Mouse (Mus musculus): ENCODE measurements at regions not wholly inside any gene's neighbourhood (a gene's known extent, or its start where the extent isn't known, plus 50 kb on each side); places are given as distances from the start of the nearest gene placed in this dataset.
A peak's percentile ranks its signal among the peaks of the same experiment; 100 is the strongest.
"Not testable (repeated sequence)": the region's sequence is repeated elsewhere in the genome, so short reads cannot be mapped to it uniquely, and the experiment has no call there.

DNA sequence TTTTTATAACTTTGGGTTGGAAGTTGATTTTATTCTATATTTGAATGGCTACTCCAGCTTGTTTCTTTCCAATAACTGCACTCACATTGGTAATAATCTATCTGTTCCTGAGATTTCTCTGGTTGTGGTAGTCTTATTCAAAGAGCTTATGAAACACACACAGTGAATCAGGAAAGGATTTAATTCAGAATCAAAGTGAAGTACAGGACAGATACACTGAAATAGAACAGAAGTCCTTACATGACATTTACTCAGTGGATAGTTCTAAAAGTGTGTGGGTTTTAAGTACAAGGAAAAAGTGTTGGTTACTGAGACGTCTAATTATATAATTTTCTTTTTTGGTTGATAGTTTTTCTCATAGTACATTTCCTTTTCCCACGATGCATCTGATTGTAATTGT is 859.7 kb downstream of the Rpia start:
- no peak for DNase-seq

DNA sequence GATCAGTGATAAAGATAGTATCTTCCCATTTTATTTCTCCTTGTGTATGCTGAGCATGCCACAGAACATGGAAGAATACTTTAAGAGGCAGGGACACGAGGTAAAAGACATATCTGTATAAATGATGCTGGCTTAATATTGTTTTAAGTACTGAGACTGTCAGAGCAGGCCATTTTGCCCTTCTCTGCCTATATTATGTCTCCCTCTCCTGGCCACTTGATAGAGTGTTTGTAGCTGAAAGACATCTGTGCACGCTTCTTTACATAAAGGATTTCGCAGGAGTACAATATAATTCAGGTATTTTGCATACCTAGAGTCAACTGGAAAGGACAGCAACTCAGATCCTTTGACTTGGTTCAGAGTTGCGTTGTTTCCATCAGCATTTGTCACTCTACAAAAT is 877.3 kb downstream of the Rpia start:
- no peak for DNase-seq

DNA sequence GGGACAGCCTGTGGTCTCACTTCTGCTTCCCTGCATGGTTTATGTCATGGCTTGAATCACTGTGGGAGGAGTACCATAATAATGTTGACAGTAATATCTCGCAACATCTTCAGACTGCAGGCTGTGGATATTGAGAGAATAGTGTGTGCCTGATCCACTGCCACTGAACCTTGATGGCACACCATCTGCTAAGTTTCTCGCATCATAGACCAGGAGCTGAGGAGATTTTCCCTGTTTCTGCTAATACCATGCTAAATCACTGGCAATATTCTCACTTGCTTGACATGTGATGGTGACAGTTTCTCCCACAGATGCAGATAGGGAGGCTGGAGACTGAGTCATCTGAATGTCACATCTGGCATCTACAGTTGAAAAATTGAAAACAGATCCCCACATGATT is 912.7 kb downstream of the Rpia start:
- DNase-seq = no peak

DNA sequence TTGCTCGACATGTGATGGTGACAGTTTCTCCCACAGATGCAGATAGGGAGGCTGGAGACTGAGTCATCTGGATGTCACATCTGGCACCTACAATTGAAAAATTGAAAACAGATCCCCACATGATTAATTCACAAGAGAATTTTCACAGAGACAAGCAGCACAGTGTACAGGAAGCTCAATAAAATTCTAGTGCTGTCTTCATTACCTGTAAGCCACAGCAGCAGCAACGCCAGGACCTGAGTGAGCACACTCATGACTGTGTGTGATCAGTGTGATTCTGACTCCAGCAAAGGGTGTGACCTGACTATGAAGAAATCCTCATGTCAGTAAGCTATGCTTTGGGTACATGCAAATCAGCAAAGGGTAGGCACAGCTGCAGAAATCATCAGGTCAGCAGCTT is 933.4 kb downstream of the Rpia start:
- not testable (repeated sequence) for DNase-seq

DNA sequence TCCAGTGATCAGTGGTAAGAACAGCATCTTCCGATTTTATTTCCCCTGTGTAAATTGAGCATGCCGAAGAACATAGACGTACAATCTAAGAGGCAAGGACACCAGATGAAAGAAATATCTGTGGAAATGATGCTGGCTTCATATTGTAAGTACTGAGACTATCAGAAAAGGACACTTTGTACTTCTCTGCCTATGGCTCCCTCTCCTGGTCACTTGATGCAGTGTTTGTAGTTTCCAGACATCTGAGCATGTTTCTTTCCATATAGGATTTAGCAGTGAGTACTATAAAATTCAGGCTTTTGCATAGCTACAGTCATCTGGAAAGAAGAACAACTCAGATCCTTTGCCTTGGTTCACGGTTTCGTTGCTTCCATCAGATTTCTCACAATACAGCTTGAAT is 963.4 kb downstream of the Rpia start:
- DNase-seq = peak in 1 of 2 experiments; percentile 9

DNA sequence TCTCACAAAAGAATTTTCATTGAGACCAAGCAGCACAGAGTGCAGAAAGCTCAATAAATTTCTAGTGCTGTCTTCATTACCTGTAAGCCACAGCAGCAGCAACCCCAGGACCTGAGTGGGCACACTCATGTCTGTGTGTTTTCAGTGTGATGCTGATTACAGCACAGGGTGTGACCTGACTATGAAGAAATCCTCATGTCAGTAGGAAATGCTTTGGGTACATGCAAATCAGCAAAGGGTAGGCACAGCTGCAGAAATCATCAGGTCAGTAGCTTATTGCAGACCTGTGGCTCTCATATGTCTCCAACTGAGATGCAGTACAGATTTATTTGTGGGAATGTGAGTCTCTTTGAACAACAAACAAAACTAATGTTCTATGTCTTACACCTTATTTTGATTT is 977.1 kb downstream of the Rpia start:
- not testable (repeated sequence) for DNase-seq

DNA sequence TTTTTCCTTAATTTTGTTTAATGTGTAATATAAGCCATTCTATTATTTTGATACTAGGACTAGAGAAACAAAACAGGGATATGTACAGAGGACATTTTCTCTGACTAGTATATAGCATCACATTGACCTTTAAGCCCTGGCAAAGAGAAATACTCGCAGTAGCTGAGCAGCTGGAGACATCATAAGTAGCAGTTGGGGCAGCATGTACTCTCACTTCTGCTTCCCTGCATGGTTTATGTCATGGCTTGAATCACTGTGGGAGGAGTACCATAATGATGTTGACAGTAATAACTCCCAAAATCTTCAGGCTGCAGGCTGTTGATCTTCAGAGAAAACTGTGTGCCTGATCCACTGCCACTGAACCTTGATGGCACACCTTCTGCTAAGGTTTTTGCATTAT is 977.7 kb downstream of the Rpia start:
- DNase-seq = not testable (repeated sequence)

DNA sequence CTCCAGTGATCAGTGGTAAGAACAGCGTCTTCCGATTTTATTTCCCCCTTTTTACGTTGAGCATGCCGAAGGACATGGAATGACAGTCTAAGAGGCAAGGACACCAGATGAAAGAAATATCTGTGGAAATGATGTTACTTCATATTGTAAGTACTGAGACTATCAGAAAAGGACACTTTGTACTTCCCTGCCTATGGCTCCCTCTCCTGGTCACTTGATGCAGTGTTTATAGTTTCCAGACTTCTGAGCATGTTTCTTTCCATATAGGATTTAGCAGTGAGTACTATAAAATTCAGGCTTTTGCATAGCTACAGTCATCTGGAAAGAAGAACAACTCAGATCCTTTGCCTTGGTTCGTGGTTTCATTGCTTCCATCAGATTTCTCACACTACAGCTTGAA is 1011.7 kb downstream of the Rpia start:
- peak in 1 of 2 experiments; percentile 3 for DNase-seq

DNA sequence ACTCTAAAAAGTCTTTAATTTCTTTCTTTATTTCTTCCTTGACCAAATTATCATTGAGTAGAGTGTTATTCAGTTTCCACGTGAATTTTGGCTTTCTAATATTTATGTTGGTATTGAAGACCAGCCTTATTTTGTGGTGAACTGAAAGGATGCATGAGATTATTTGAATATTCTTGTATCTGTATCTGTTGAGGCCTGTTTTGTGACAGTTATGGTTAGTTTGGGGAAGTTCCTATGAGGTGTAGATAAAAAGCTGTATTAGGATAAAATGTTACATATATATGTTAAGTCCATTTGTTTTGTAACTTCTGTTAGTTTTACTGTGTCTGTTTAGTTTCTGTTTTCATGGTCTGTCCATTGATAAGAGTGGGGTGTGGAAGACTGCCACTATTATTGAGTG is 1014.7 kb downstream of the Rpia start:
- not testable (repeated sequence) for DNase-seq

DNA sequence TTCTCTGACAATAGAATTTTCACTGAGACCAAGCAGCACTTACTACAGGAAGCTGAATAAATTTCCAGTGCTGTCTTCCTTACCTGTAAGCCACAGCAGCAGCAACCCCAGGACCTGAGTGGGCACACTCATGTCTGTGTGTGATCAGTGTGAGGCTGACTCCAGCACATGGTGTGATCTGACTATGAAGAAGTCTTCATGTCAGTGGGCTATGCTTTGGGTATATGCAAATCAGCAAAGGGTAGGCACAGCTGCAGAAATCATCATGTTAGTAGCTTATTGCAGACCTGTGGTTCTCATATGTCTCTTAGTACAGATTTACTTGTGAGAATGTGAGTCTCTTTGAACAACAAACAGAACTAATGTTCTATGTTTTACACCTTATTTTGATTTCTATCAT is 1027.2 kb downstream of the Rpia start:
- DNase-seq = no peak

DNA sequence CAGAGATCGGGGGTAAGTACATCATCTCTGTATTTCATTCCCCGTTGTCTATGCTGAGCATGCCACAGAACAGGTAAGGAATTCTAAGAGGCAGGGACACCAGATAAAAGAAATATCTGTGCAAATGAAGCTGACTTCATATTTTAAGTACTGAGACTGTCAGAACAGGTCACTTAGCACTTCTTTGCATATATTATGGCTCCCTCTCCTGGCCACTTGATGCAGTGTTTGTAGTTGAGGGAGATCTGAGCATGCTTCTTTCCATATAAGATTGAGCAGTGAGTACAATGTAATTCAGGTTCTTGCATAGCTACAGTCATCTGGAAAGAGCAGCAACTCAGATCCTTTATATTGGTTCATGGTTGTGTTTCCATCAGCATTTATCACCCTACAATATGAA is 1033.4 kb downstream of the Rpia start:
- DNase-seq = peak in 1 of 2 experiments; percentile 25

DNA sequence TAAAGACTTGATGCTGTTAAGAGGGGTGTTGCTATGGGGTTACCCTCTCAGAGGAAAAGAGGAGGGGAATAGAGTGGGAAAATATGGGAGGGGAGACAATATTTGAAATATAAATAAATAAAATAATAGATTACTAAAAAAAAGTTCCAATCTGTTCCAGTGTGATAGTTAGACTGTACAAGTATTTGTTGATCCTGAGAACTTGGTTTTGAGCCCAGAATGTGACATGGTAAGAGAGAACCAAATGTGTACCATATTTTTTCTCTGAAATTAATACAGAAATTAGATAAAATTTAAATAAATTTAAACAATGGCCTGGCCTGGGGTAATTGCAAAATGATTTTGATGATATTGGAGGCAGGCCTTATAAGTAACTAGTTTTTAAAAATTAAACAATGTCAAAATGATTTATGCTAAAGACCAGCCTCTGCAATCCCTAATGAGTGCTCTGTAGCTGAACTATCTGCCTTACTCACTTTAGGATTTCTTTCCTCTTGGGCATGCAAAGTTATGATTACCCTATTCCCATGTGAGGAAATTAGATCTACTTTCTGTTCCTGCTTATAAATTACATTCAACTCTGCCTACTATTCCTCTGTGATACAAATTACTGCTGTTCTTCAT is 1052.9 kb downstream of the Rpia start:
- DNase-seq = no peak

DNA sequence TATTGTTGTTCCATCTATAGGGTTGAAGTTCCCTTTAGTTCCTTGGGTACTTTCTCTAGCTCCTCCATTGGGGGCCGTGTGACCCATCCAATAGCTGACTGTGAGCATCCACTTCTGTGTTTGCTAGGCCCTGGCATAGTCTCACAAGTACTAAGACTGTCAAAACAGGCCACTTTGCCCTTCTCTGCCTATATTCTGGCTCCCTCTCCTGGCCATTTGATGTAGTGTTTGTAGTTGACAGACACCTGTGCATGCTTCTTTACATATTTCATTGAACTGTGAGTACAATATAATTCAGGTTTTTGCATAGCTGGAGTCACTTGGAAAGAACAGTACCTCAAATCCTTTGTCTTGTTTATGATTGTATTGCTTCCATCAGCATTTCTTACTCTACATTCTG is 1059.2 kb downstream of the Rpia start:
- peak in 1 of 2 experiments; percentile 31 for DNase-seq

DNA sequence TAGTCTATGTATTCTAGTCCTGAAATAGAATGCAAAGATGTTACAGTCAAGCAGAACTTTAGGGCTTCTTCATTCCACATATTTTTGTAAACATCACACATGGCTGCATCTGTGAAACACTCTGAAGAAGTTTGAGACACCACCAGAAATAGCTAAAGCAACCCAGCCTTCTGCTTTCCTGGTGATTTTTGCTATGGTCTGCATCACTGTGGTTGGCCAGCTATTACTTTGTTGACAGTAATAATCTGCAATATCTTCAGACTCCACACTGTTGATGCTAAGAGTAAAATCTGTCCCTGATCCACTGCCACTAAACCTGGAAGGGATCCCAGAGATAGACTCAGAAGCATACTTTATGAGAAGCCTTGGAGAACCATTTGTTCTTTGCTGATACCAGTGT is 1065.7 kb downstream of the Rpia start:
- DNase-seq = no peak

DNA sequence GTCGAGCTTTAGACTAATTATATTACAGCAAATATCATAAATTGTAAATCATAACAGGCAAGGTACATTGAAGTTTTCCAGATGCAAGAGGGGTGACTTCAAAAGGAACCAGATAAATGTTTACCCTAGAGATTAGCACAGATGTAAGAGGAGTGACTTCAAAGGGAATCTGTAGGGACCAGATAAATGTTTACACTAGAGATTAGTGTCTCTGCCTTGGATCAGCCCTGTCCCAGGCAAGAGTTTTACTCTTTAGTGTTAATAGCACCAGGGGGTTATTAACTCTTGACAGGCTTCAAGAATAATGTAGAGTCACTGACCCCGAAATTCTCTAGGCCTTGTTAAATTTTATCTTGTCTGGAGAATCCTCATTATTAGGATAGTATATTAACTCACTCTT is 1089.2 kb downstream of the Rpia start:
- not testable (repeated sequence) for DNase-seq

DNA sequence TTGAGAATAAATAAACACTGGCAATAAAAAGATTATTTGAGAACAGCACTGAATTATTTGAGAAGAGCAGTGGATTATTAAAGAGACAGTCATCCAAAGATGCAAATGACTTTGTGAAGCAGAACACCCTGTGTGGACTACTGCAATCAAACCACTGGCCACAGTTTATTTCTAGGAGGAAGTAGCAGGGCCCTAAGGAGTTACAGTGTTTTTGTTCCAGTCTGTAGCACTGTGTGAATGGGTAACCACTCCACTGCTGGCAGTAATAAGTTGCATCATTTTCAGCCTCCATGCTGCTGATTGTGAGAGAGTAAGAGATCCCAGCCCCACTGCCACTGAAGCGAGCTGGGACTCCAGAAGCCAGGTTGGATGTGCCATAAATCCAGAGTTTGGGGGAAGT is 1110.9 kb downstream of the Rpia start:
- DNase-seq = peak in 1 of 2 experiments; percentile 7

DNA sequence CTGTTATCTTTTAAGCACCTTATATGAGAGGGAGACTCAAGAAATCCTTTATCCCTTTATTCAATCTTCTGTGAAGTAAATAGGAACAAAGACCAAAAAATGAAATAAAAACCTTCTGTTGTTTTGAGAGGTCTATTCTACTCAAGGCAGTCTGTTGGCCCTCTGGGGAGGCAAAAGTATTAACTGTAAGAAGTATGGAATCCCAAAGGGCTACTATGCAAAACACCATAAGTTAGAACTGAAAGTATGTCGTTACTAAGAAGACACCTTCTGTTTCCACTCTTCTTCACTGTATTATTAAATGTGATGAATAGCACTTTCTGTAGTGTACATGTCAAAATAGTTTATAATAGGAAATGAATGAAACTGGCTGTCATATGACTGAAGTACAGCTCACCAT is 1129.6 kb downstream of the Rpia start:
- not testable (repeated sequence) for DNase-seq

Measured in spleen, adult 18-20 months (tissue).